Mouse (Mus musculus): ENCODE data around the gene Suclg2.

Gene Suclg2

DNA sequence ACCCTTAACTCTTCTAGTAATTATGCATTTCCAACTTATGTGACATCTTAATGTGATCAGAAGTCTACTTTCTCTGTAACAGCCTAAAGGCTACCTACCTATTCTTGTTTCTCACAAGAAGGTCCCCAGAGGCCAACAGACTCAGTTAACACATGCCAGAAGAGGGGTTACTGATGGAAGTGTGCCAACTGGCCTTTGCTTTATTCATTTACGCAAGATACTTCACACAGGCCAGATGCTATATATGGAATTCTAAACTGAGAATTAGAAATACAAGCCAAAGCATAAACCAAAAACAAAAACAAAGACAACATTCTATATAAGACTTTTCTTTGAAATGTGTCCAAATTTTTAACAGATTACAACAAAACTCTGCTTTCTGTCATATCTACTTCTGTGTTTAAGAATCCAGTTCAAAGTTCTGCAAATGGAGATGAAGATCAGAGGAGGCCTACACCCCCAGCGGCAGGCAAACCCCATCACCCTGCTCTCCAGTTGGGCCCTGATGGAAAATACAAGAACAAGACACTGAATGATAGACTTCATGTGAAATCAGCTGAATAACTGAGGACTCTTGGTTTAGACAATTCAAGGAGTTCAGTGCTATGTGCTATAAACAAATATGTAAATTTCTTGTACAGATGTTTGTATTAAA is 155.1 kb downstream of the Suclg2 start:
- no peak for DNase-seq (ENCODE audit: low spot score)

DNA sequence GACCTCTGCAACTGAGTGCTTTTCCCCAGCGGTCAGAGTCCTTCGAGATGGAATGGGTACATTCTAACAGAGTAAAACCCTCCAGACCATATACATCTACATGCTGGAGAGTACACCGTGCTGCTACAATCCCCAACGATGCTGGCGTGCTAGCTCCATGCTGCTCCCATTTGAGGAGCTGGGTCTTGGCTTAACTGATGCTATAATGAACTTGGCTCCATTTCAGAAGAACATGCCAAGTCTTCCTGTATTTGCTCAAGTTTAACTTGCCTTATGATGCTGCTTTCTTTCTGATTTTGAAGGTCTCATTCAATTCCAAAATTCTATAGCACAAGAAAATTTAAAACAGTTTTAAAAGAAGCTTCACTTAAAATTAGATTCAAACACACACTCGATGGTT is 162.3 kb downstream of the Suclg2 start:
- DNase-seq (ENCODE audit: low spot score), result no peak

DNA sequence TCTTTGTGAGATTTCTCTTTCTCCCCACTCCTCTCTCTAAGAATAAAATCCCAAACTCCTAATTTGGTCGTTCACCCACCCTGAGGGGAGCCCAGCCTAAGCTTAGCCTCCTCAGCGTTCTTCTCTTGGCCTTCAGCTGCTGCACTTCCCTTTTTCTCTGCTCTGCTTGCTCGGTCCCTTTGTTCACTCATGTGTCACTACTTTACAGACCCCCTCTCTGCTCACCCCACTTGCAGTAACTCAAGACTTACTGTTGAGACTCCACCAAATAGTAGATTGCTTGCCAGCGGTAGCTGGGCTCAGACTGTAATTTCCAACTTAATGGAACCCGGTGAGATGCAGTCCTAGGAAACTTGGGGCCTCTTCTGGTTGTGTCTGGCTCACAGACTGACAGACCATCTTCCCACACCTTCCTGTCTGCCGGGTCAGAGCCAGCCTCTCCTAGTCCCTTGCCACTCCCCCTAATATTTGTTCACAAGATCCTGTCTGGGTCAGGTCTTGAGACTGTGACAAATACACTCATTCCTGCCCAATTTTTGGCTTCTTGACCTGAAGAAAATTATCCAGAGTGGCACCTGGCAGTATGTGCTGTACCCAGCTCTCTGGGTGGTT is 166.2 kb downstream of the Suclg2 start:
- DNase-seq (ENCODE audit: low spot score), result no peak

DNA sequence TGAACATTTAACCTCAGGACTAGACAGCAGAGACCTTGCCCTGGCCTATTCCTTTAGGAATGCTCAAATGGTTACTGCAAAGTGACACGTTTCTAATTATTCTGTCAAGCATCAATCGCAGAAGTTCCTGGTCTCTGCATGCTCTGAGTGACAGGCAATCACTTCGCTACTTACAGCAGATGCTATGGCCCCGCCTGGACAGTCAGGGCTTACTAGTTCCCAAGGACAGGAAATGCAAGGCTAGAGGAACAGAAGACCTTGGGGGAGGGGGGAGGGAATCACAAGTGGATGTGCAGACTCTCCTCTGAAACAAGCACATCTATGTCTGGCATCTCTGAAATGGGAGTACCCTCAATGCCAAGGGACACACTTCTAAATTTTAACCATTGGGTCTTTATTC is 167.6 kb downstream of the Suclg2 start:
- DNase-seq (ENCODE audit: low spot score), result peak; percentile 8

DNA sequence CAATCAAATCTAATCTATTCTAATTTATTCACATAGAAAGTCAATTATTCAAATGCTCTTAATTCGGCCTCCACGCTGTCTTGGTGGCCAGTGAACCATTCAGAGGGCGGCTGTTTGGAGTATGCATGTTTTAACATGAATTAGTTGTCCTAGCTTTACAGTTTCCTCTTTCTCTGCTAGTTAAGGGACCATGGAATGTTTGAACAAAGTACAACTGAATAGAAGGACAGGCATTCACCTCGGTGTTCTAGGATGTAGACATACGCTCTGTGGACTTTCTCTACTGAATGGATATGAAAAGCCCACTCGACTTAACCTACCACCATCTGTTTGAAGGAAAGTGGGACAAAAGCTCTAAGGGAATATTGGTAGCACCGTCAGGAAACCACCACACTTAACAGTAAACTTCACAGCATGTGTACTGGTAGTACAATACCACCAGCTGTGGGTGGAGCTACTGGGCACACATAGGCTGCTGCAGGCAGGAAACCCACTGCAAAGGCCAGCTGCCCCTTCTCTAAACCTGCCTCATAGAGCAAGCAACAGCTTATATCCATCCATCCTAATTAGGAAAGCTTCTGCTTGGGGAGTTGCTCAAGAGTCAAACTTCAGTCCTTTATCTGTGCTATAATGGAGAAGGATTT is 172.3 kb downstream of the Suclg2 start:
- no peak for DNase-seq (ENCODE audit: low spot score)

DNA sequence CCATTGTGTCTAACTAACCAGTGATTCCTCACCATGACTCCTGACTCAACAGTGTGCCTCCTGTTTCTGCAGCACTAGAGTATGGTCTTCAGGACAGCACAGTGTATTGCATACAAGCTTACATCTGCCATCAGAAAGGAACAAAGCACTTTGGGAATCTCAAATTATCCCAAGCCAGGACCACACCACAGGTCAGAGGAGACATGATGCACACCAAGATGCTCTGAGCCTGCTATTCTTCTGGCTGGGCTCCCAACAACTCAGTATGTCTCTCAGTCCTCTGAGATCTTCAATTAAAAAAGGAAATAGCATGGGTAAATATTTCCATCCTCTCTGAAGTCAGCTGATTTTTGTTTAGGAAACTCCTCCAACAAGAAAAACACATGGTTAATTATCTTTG is 172.9 kb downstream of the Suclg2 start:
- no peak for DNase-seq (ENCODE audit: low spot score)

DNA sequence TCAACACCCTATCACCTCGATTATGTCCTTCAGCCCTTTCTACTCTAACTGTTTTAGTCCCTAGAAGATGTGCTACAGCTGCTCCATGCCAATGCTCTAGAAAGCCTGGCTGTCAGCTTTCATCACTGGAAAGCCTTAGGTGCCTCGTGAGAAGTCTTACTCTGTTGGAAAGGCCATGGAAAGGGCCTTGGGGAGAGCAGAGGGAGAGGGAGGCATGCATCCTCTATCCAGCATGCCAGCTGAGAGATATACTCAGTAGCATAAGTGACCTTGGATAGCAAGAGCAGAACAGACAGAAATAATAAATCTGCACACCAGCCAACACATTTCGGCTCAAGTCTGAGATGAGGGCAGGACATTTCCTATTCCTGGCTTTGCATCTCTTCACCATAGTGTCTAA is 173.3 kb downstream of the Suclg2 start:
- no peak for DNase-seq (ENCODE audit: low spot score)

DNA sequence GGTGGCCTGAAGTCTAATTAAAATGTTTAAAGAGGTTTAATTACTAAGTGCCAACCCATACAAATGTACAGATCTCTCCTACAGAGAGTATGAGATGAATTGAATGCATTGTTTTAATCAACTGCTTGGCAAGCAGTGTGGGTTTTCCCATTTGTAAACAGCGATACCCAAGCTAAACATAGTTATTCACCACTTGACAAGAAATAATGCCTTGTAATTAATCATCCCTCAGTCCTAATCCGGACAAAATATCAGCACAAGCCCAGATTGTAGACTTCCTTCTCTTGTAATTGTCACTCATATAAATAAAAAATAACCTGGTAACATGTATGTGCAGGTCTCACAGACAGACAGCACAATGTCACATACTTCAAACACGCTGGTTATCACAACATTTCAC is 183.4 kb downstream of the Suclg2 start:
- DNase-seq (ENCODE audit: low spot score), result no peak

DNA sequence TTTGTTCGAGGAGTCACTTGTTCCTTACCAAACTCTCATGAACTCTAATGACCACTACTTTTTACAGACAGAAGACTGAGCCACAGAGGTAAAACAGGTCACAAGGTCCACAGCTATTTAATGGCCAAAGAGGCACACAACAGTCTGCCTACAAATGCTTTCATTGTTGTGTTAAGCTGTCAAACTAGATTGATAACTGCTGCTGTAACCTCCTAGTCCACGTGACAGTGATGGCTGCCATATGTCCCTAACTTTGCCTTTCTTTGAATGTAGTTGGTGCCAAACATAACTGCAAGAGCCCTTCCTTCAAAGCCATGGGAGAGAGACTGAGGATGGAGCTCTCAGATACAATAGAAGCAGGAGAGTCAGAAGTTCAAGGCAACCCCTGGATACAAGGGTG is 198.8 kb downstream of the Suclg2 start:
- DNase-seq (ENCODE audit: low spot score), result no peak

DNA sequence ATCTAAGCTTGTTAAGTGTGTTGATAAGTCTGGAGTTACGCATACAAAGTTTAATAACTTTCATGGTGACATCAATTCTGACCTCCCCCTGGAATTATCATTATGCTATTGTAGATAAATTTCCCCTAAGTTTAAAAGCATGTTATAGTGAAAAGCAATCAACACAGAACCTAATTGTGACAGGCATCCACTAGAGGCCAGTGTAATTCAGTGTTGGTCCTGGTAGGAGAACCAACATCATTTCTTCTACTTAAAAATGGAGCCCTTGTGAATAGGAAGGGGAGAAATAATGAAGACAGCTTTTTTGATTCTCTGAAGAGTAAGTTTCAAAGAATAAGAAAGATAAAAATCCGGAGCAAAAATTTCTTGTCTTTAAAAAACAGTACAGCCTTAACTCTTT is 200.2 kb downstream of the Suclg2 start:
- no peak for DNase-seq (ENCODE audit: low spot score)

DNA sequence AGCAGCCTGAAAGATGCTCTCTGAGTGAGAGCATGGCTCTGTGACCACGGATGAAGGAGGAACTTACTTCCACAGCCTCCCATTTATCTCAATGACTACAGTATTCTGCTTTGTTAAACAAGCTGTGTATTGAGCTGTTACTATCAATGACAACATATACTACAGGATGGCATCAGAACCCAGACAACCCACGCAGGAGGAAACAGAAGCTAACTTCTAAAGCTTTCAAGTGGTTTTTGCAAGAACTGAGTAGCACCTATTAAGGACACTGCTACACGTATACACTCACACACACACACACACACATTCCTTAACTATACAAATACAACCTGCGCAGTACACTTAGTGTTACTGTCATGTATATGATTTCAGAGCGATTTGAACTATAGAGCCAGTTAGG is 202.9 kb downstream of the Suclg2 start:
- no peak for DNase-seq (ENCODE audit: low spot score)

DNA sequence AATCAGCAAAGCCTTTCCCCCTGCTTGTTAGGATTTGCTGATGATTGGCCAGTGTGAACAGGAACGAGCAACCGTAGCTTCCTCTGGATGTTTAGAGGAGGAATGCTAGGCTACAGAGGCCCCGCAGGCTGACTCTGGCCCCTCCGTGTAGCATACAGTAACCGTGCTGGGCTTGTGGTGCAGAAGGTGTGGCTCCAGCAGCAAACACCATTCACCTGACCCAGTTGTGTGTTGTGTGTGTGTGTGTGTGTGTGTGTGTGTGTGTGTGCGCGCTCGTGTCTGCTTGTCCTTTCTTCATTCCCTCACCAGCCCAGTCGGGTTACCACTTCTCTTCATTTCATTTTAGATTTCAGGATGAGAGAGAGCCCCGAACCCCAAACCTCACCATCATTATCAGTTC is 203.9 kb downstream of the Suclg2 start:
- DNase-seq (ENCODE audit: low spot score), result no peak

DNA sequence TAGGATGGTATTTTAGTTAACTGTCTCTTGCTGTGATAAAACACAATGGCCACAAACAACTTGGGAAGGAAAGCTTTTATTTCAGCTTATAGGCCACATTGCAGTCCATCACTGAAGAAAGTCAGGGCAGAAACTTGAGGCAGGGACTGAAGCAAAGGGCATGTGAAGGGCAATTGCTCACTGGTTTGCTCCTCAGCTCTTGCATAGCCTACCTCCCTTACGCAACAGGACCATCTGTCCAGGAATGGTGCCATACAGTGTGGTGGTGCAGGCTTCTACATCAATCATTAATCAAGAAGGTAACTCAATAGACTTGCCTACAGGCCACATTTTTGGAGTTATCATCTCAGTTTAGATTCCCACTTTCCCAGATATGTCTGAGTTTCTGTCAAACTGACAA is 206.9 kb downstream of the Suclg2 start:
- DNase-seq (ENCODE audit: low spot score), result no peak

DNA sequence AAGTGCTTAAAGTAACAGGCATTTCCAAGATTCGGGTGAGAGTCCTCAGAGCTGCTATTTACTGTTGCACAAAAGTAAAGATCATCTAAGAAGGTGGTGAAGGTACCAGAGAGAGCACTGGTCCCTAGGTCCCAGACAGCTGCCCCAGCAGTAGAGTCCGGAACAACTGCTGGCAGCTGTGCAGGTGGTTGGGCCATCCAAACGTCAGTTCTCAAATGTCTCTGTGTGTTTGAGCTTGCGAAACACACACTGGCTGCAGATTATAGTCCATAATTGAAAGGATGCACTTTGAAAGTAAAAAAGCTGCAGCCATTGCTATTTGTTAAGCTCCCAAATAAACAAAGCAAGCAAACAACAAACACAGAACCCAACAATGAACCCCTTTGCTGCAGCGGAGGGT is 217.8 kb downstream of the Suclg2 start:
- DNase-seq (ENCODE audit: low spot score), result no peak

DNA sequence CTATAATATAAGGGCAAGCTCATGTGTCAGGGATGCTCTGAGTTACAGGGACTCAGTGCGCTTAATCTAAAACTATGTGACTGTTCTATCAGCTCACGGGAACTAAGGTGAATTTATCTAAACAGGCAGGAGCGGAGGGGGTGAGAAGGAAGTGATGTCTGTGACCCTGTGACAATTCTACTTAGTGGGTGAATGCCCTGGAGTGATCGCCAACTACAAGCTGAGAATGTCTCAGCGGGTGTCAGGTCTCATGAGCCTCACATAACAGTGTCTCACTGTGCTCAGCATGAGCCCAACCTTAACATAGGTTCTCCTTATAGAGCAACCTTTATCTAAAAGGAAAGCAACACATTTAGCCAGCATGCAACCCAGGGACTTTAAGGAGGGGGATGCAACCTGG is 219.0 kb downstream of the Suclg2 start:
- DNase-seq (ENCODE audit: low spot score), result no peak

DNA sequence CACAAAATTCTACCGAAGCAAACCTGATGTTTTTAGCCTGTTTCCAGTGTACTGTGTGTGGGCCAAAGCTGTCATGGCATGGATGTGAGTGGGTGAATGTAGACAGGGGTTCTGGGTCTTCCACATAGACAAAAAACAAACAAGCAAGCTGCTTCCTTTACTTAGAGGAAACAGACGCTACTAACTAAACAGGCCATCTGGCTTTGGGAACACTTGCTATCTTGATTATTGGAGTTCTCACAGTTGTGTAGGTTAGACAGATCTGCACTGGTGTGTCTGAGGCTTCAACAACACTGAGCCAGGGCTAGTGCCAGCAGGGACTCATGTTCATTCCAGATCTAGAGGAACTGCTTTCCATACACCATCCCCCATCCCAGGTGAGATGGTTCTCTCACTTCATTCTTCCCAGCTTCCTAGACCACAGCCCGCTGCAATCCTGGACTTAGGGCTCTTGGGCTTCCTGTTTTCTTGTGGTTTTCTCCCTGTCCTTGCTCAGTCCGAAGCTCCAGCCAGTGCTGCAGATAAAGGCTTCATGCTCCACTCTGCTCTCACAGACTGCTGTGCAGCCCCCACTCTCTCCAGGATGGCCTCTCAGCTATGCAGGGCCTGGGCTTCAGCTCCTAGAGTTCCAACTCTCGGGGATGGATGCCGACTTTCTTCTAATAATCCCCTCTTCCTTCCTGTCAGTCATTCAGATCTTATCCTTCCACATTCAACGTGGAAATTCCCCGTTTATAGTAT is 226.2 kb downstream of the Suclg2 start:
- DNase-seq (ENCODE audit: low spot score), result no peak

DNA sequence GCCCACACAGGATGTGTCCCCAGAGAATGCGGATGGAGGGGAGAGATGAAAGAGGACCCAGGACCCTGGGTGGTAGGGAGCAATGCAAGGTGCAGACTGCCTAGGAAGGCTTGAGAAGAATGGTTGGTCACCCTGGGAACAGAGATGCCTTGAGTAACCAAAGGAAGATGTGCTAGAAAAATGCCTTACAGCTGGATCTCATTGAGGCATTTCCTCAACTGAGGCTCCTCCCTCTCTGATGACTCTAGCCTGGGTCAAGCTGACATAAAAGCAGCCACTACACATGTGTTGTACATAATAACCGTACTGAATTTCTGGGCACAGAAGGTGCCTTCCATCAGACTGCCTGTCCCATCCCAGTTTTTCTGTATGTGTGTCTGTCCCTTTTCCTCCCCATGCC is 227.6 kb downstream of the Suclg2 start:
- no peak for DNase-seq (ENCODE audit: low spot score)

DNA sequence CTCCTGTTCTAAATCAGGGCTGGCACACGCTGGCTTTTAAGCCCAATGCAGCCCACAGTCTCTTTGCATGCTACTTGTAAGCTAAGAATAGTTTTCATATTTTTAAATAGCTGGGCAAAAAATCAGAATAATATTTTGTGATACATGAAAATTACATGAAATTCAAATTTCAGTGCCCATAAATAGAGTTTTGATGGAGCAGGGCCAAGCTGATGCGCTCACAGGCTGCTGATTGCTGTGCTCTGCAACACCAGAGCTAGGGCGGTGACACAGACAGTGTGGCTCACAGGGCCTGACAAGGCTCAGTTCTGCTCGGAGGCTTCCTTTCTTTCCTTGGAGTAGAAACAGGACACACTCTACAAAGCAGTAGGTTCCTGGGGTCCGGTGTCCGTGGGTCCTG is 232.8 kb downstream of the Suclg2 start:
- DNase-seq (ENCODE audit: low spot score), result no peak

DNA sequence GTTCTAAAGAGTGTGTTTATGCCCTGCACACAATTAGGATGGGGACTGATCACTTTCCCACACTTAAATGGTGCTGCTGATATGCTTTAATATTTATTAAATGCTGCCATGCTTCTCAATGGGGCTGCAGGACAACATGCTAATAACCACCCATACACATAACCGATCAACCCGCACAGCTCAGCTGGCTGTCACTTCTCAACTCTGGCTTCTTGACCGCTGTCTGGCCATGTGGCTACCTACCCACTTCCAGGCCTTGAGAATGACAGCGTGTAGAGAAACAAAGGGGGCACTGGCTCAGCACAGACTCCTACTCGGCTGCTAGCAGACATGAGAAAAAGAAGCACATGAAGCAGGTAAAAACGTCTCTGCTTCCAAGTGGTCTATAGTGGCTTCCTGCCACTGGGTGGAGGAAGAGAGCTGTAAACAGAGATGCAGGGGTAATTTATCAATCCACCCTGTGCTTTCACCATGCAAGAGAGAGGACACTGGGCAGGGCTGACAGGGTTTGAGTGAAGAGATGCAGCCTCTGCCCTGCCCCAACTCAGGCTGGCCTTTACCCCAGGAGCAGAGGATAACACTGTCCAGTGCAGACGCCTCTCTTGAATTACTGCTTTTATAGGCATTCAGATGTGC is 234.3 kb downstream of the Suclg2 start:
- peak; percentile 18 for DNase-seq (ENCODE audit: low spot score)

DNA sequence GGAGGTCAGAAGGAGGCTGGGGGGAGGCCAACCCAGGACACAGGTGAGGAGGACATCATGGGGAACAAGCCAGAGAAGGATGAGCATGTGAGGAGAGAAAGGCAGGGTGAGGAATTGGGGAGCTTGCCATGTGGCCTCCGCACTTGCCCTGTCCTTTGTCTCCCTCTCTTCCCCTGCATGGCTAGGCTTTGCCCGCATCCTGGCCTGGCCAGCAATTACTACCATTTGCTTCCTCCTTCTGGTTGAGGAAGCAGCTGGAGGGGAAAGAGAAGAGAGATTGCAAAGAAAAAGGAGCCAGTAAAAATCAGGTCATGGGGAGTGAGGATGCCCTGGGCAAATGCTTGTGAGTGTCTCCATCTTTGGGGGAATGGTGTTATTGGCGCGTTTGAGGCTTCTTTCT is 234.9 kb downstream of the Suclg2 start:
- DNase-seq (ENCODE audit: low spot score), result no peak

DNA sequence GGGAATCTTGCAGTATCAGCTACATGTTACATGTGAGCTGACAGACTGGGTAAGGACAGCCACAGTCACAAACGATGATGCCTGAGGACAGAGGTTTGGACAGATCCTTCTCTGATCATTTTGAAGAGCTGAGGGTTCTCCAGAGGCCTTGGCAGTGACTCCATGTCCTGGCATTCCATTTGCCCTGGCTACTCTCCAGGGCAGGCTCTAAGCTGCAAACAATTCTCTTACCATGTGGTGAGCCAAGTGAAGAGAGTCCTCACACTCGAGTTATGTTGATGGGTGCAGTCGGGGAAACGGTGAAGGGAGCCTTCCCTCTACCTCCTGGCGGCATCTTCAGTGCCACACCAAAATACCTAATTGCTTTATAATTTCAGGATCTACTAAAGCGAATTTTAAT is 235.5 kb downstream of the Suclg2 start:
- DNase-seq (ENCODE audit: low spot score), result peak; percentile 46

DNA sequence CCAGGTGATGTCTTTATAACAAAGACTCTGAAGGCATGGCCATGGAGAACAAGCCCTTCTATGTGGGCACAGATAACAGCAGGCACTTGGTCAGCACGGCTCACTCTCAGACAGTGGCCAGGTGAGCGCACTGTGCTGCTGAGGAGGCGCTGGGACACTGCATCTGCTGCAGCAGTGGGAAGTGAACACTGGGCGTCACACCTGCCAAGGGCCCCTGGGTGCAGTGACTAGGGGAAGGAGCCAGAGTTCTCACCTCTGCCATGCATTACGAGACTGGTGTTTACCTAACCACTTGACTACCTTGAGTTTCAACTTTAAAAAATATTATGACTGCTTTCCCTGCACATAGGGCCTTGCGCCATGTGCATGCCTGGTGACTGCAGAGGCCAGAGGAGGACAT is 238.8 kb downstream of the Suclg2 start:
- DNase-seq (ENCODE audit: low spot score), result no peak

DNA sequence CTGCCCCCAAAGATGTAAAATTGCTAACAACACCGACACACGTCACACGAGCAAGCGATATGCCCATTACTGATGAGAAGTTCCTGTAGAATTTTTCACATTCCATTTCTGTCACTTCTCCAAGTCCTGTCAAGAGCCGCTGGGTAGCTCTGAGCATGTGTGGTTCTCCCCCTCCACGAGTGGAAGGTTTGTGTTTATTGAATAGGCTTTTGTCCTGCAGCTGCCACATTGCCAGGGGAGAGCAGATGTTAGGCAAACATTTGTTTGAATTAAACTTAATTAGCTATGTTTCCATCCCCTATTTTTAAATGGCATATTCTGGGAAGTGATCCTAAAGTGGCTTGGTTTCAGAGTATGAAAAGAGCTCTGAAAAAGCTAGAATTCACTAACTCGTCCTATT is 249.1 kb downstream of the Suclg2 start:
- no peak for DNase-seq (ENCODE audit: low spot score)

All from ovary, postnatal 36 days (tissue).